Mouse (Mus musculus): ENCODE measurements around the gene Prrc2a. TPM values are rescaled to one million over a fixed set of nuclear protein-coding genes. Genes with fewer than 3 reads are reported as not detected.
A peak's percentile ranks its signal among the peaks of the same experiment; 100 is the strongest.

Gene Prrc2a
- polyA plus RNA-seq, 1 experiment from 2014 or later: 51.5 TPM

DNA sequence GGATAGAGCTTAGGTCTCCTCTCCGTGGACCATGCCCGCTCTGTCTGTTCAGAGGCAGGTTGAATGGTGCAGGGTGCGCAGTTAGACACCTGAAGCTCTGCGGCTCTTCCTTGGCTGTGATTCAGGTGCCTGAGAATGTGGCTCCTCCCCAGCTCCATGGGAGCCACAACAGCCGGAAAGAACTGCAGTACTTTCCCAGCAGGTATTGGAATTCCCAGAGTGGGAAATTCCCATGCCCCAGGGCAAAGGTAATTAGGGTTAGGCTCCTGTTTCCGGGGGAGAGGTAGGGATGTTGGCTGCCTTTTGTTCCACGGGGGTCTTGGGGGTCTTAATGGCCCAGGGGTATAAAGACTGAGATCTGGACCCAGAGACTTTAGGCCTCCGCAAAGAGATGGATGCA, 34.2 kb upstream of the Prrc2a start:
- no peaks in the 10 kb centered on the region for H3K9me3 ChIP-seq (replicated peaks)
- DNase-seq (no peak), ATAC-seq (ENCODE audit: low read depth) (no peak)
- no peak overlapping the region for H3K4me3 ChIP-seq (replicated peaks)
- H3K27ac ChIP-seq: no peak overlapping the region
- H3K27me3 ChIP-seq: peaks cover 85% of the 10 kb centered on the region
- no peak overlapping the region for H3K9ac ChIP-seq
- H3K4me1 ChIP-seq (replicated peaks): peaks cover 41% of the 10 kb centered on the region
- no peak overlapping the region for H3K4me2 ChIP-seq
- H3K36me3 ChIP-seq: no peaks in the 10 kb centered on the region
- 59% methylated on average over 8 of the region's 8 CpGs for WGBS (ENCODE audit: insufficient replicate concordance)

DNA sequence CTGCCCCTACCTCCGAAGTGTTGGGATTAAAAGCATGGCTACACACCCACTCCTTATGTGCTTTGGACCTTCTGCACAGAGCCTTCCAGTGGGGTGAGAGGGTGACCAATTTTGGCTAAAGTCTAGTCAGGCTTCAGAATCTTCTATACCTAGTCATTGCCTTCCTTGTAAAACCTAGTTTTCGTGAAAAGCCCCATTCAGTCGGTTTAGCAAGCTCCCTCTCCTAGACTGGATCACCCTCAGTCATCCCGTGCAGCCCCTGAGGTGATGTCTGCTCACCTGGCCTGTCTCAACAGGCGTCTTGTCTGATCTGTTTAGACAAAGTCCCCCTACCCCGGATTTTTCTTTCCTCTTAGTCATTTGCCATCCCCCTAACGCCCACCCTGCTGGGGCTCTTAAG, 33.3 kb upstream of the Prrc2a start:
- DNase-seq (no peak), ATAC-seq (ENCODE audit: low read depth) (no peak)
- Histone ChIP-seq H3K4me3 (replicated peaks) (no peak overlapping the region), H3K27ac (no peak overlapping the region), H3K4me2 (no peak overlapping the region), H3K9ac (no peak overlapping the region), H3K27me3 (peaks cover 80% of the 10 kb centered on the region), H3K36me3 (no peaks in the 10 kb centered on the region), H3K4me1 (replicated peaks) (peaks cover 44% of the 10 kb centered on the region), H3K9me3 (replicated peaks) (no peaks in the 10 kb centered on the region)
- WGBS (ENCODE audit: insufficient replicate concordance): 54% methylated on average over 7 of the region's 7 CpGs

DNA sequence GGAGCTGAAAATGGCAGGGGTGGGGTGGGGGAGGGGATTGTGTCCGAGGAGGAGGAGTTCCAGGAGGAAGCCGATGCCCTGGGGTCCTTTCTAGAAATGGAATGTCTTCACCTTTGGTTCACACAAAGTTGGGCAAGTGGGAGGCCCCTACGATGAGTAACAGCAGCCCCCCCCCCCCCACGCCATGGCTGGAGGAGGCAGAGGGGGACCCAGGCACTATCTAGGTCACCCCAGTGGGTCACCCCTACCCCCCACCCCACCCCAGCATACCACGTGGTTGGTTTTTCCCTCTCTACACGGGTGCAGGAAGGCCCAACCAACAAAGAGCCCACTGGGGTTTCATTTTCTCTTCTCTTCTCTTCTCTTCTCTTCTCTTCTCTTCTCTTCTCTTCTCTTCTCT, 32.4 kb upstream of the Prrc2a start:
- peaks cover 71% of the 10 kb centered on the region for H3K27me3 ChIP-seq

DNA sequence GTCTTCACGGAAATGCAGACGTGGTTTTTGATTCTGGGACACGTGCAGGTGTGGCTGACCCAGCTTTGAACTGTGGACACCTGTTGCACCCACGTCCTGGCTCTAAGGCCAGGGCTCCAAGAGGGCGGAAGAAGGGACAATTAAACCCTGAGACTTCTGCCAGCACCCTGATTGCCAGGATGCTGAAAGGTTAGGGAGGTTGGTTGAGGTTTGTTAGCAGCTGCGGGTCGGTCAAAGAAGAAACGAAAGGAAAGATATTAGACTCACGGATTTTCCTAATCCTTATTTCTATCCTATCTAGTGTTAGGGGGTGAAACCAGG, 31.6 kb upstream of the Prrc2a start:
- H3K27ac ChIP-seq: no peak overlapping the region
- H3K4me2 ChIP-seq: peak overlapping the region; percentile 80
- peak overlapping the region; percentile 57 for H3K4me3 ChIP-seq (replicated peaks)
- H3K9ac ChIP-seq: peak overlapping the region; percentile 62; the same call in 1 of the 2 replicates
- no peaks in the 10 kb centered on the region for H3K9me3 ChIP-seq (replicated peaks)
- peaks cover 39% of the 10 kb centered on the region for H3K4me1 ChIP-seq (replicated peaks)
- DNase-seq (no peak), ATAC-seq (ENCODE audit: low read depth) (no peak)
- peaks cover 62% of the 10 kb centered on the region for H3K27me3 ChIP-seq
- H3K36me3 ChIP-seq: no peaks in the 10 kb centered on the region
- 35% methylated on average over 9 of the region's 9 CpGs for WGBS (ENCODE audit: insufficient replicate concordance)

More for the DNA sequence above, 32.4 kb upstream of the Prrc2a start:
- Histone ChIP-seq H3K27ac (no peak overlapping the region), H3K9me3 (replicated peaks) (no peaks in the 10 kb centered on the region), H3K9ac (no peak overlapping the region), H3K4me3 (replicated peaks) (no peak overlapping the region), H3K36me3 (no peaks in the 10 kb centered on the region), H3K4me2 (no peak overlapping the region), H3K4me1 (replicated peaks) (peaks cover 44% of the 10 kb centered on the region)
- ATAC-seq (ENCODE audit: low read depth): no peak
- WGBS (ENCODE audit: insufficient replicate concordance): 18% methylated on average over 5 of the region's 6 CpGs
- DNase-seq: no peak

DNA sequence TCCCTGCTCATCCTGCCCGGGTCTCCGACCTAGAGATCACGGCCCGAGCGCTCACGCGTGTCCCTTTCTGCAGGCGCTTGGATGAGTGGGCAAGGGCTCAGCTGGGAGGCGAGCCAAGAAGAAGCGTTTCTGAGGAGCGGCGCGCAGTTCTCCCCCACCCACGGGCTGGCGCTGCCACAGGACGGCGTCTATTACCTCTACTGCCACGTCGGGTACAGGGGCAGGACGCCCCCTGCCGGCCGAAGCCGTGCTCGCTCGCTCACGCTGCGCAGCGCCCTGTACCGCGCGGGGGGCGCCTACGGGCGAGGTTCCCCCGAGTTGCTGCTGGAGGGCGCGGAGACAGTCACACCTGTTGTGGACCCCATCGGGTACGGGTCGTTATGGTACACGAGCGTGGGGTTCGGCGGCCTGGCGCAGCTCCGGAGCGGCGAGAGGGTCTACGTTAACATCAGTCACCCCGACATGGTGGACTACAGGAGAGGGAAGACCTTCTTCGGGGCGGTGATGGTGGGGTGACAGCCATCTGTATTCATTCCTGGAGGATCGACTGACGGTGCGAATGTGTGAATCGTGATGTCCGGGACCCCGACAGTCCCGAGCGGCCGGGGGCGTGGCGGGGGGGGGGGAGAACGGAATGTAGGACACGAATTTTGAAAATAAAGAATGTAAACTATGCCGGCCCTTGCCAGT, 31.1 kb upstream of the Prrc2a start:
- DNase-seq (peak; percentile 66), ATAC-seq (ENCODE audit: low read depth) (peak; percentile 76)
- H3K9ac ChIP-seq: peak overlapping the region; percentile 62
- peak overlapping the region; percentile 57 for H3K4me3 ChIP-seq (replicated peaks)
- H3K27me3 ChIP-seq: peaks cover 57% of the 10 kb centered on the region
- peak overlapping the region; percentile 80 for H3K4me2 ChIP-seq
- H3K27ac ChIP-seq: no peak overlapping the region
- H3K9me3 ChIP-seq (replicated peaks): no peaks in the 10 kb centered on the region
- no peaks in the 10 kb centered on the region for H3K36me3 ChIP-seq
- peaks cover 35% of the 10 kb centered on the region for H3K4me1 ChIP-seq (replicated peaks)
- whole genome bisulfite sequencing (ENCODE audit: insufficient replicate concordance): 2% methylated on average over 66 of the region's 66 CpGs

DNA sequence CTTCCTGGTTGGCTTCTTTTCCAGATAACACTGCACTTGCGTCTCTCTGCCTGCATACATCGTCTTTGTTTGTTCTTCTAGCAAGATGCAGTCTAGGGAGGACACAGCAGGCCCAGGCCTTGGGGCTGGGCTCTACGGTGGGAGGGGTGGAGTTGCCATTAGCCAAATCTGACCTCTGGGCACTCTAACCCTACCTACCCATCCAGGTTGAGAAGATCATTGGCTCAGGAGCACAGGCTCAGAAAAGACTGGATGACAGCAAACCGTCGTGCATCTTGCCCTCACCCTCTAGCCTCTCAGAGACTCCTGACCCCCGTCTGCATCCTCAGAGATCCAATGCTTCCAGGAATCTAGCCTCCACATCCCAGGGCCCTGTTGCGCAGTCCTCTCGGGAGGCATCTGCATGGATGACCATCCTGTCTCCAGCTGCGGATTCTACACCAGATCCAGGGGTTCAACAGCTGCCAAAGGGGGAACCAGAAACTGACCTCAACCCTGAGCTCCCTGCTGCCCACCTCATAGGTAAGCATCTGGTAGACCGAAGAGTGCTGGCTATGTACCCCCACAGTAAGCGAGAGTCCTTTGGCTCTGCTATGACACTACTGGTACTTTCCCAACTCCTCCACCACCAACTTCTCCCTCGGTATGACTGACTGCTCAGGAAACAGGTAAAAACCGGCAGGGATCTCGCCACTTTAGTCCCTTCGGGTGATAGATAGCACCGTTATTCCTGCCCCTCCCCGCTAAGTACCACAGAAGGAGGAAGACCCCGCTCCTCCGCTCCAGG, 30.3 kb upstream of the Prrc2a start:
- no peak overlapping the region for H3K27ac ChIP-seq
- 0 out of 2 replicates have a peak, but pooled peaks have one; percentile 17 for ATAC-seq (ENCODE audit: low read depth)
- peak overlapping the region; percentile 62 for H3K9ac ChIP-seq
- no peaks in the 10 kb centered on the region for H3K9me3 ChIP-seq (replicated peaks)
- H3K4me2 ChIP-seq: peak overlapping the region; percentile 80
- WGBS (ENCODE audit: insufficient replicate concordance): 35% methylated on average over 19 of the region's 19 CpGs
- H3K4me1 ChIP-seq (replicated peaks): peaks cover 34% of the 10 kb centered on the region
- H3K4me3 ChIP-seq (replicated peaks): peak overlapping the region; percentile 57
- no peak for DNase-seq
- no peaks in the 10 kb centered on the region for H3K36me3 ChIP-seq
- peaks cover 51% of the 10 kb centered on the region for H3K27me3 ChIP-seq

DNA sequence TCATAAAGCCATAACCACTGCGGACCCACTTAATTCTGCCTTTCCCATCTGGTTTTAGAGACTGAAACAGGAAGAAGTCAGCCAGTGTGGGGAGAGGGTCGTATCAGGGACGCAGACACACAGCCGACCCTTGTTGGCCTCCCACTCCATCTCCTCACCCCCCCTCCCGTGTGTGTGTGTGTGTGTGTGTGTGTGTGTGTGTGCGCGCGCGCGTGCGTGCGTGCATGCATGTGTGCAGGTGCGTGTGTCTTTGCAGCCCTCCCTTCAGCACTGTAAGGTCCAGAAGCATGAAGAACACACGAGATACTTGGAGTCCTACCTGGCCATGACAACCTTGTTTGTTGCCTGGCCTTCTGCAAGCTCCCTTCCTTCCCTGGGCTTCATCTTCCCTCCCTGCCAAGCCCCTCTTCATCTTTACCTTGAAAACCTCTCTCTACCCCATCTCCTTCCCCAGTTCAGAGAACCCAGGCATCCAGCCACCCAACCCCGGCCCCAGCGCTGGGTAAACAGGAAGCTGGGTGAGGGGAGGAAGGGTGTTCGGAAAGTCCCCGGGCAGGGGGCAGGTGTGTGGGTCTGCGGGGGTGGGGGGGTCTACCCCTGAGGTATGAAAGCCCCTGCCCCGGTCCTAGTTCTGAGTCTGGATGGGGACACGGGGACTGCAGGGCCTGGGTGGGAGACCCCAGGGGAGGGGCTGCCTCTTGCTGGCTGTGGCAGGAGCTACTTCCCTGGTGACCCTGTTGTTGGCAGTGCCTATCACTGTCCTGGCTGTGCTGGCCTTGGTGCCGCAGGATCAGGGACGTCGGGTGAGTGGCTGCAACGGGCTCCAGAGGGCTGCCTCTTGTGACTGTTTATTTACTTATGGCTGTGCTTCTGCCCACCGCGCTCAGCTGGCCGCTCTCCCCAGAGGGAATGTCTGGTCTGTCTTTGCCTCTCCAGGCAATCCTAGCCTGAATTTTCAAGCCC, 29.5 kb upstream of the Prrc2a start, which contains the start of gene Ltb:
Ltb (plus strand) TSS at position 559 of the 963 bp plus-strand sequence.
- no peak for DNase-seq

DNA sequence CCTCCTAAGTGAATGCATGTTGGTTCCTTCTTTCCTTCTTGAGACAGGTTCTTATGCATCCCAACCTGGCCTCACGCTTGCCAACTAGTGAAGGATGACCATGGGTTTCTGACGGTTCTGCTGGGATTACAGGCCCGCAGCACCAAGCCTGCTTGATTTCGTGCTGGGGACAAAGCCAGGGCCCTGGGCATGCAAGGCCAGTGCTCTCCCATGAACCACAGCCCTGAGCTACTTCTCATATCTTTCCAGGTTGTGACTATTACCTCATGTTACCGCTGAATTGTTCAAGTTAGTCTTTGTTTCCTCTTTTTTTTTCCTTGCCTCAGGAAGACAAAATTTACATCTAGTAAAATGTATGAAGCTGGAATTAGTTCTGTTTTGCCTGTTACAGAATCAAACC, 28.2 kb upstream of the Prrc2a start:
- Histone ChIP-seq H3K27me3 (peaks cover 35% of the 10 kb centered on the region), H3K4me2 (no peak overlapping the region), H3K9me3 (replicated peaks) (no peaks in the 10 kb centered on the region), H3K4me3 (replicated peaks) (no peak overlapping the region), H3K27ac (0 out of 2 replicates have a peak overlapping the region, but pooled peaks have one; percentile 0), H3K9ac (no peak overlapping the region), H3K36me3 (no peaks in the 10 kb centered on the region), H3K4me1 (replicated peaks) (peaks cover 45% of the 10 kb centered on the region)
- WGBS (ENCODE audit: insufficient replicate concordance): 49% methylated on average over 5 of the region's 5 CpGs
- no peak for DNase-seq
- ATAC-seq (ENCODE audit: low read depth): no peak

More for the DNA sequence above, 29.5 kb upstream of the Prrc2a start, which contains the start of gene Ltb:
- 50% methylated on average over 28 of the region's 28 CpGs for WGBS (ENCODE audit: insufficient replicate concordance)
- Histone ChIP-seq H3K4me3 (replicated peaks) (peak within 1 kb of the TSS; percentile 57), H3K27me3 (peaks cover 42% of the 10 kb centered on the region), H3K36me3 (no peaks in the 10 kb centered on the region), H3K4me1 (replicated peaks) (peaks cover 42% of the 10 kb centered on the region), H3K9ac (peak within 1 kb of the TSS; percentile 62), H3K27ac (no peak within 1 kb of the TSS), H3K4me2 (peak within 1 kb of the TSS; percentile 80), H3K9me3 (replicated peaks) (no peaks in the 10 kb centered on the region)
- ATAC-seq (ENCODE audit: low read depth): 0 out of 2 replicates have a peak, but pooled peaks have one; percentile 10

DNA sequence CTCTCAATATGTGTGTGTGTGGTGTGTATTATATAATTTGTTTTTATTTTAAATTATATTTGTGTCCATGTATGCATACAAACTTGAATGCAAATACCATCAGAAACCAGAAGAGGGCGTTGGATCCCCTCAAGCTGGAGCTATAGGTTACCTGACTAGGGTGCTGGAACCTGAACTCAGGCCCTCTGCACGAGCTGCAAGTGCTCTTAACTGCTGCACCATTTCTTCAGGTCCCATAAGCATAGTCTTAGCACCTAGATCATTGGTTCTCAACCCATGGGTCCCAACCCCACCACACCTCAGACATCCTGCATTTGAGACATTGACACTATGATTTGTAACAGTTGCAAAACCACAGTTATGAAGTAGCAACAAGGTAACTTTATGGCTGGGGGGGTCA, 27.0 kb upstream of the Prrc2a start:
- no peak overlapping the region for H3K9ac ChIP-seq
- H3K27ac ChIP-seq: no peak overlapping the region
- 53% methylated on average over 2 of the region's 2 CpGs for WGBS (ENCODE audit: insufficient replicate concordance)
- H3K9me3 ChIP-seq (replicated peaks): no peaks in the 10 kb centered on the region
- no peak for ATAC-seq (ENCODE audit: low read depth)
- H3K36me3 ChIP-seq: no peaks in the 10 kb centered on the region
- H3K27me3 ChIP-seq: peaks cover 31% of the 10 kb centered on the region
- H3K4me3 ChIP-seq (replicated peaks): no peak overlapping the region
- H3K4me1 ChIP-seq (replicated peaks): peaks cover 46% of the 10 kb centered on the region
- DNase-seq: no peak
- no peak overlapping the region for H3K4me2 ChIP-seq

DNA sequence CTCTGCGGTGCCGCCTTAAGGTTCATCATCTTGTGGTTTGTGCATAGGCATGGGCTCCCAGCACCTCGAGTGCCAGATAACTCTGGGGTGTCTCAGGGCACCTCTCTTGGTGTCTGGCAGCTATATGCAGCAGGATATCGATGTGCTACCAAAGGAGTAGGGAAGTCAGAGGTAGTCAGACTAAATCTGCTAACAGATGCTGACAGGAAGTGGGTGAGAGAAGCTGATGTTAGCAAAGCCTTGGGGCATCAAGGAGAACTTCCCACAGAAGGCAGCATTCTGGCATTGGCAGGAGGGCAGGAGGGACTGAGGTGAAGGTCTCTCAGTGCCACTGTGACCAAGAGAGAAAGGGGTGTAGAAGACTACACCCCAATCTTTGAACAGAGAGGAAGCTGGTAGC, 25.4 kb upstream of the Prrc2a start:
- Histone ChIP-seq H3K9ac (no peak overlapping the region), H3K4me3 (replicated peaks) (no peak overlapping the region), H3K9me3 (replicated peaks) (no peaks in the 10 kb centered on the region), H3K27ac (peak overlapping the region; percentile 76; the same call in 1 of the 2 replicates), H3K4me1 (replicated peaks) (peaks cover 44% of the 10 kb centered on the region), H3K27me3 (peaks cover 14% of the 10 kb centered on the region), H3K4me2 (0 out of 2 replicates have a peak overlapping the region, but pooled peaks have one; percentile 28), H3K36me3 (no peaks in the 10 kb centered on the region)
- no peak for ATAC-seq (ENCODE audit: low read depth)
- DNase-seq: no peak
- WGBS (ENCODE audit: insufficient replicate concordance): 11% methylated on average over 4 of the region's 4 CpGs

DNA sequence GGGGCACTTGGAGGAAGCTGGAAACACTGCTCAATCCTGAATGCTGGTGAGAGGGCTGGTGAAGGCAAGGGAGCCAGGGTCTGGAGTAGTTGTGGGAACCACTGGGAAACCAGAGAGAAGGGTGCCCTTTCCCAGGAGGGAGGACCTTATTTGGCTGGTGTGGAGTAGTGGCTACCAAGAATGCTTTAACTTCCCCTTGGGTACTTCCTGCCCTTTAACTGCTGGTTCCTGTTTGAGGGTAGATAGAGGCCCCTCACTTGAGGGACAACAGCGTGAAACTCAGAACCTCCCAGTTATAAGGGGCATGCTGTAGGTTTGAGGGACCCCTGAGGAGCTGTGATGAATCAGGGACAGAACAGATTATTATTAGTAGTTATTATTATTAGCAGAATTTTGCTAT, 24.5 kb upstream of the Prrc2a start:
- H3K4me2 ChIP-seq: 0 out of 2 replicates have a peak overlapping the region, but pooled peaks have one; percentile 28
- no peak overlapping the region for H3K4me3 ChIP-seq (replicated peaks)
- no peaks in the 10 kb centered on the region for H3K9me3 ChIP-seq (replicated peaks)
- DNase-seq: no peak
- no peak overlapping the region for H3K9ac ChIP-seq
- H3K27ac ChIP-seq: peak overlapping the region; percentile 76
- peaks cover 38% of the 10 kb centered on the region for H3K4me1 ChIP-seq (replicated peaks)
- no peaks in the 10 kb centered on the region for H3K36me3 ChIP-seq
- WGBS (ENCODE audit: insufficient replicate concordance): 6% methylated on average over 1 of the region's 1 CpGs
- H3K27me3 ChIP-seq: peaks cover 5% of the 10 kb centered on the region
- no peak for ATAC-seq (ENCODE audit: low read depth)

Measured in liver, embryonic 13.5 days (tissue).